Mouse (Mus musculus) right cerebral cortex, adult 18-20 months (tissue): ENCODE measurements around the gene Trmt1.
A peak's percentile ranks its signal among the peaks of the same experiment; 100 is the strongest.

Experiments
- DNase-seq: peaks from one replicate; pipeline ENCODE4 v3.0.0; 2022; ENCODE audit warnings: mixed read lengths

Trmt1 gene

DNA sequence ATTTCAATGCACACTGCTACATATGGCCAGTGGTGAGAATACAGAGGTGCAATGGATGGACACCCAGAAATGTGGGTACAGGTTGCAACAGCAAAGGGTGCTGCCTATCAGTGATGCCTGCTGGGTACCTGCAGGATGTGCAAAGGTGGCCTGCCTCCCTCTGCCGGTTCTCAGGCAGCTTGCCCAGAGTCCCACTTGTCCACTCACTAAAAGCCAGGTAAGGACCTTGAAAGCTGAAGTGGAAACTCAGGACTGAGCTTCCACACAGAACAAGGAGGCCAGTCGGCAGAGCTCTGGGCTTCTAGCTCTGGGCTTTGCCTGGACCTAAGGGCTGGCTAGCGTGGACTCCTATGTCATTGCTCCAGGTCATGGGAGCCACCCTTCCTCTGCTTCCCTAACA is 25.2 kb downstream of the Trmt1 start:
- DNase-seq: no peak

DNA sequence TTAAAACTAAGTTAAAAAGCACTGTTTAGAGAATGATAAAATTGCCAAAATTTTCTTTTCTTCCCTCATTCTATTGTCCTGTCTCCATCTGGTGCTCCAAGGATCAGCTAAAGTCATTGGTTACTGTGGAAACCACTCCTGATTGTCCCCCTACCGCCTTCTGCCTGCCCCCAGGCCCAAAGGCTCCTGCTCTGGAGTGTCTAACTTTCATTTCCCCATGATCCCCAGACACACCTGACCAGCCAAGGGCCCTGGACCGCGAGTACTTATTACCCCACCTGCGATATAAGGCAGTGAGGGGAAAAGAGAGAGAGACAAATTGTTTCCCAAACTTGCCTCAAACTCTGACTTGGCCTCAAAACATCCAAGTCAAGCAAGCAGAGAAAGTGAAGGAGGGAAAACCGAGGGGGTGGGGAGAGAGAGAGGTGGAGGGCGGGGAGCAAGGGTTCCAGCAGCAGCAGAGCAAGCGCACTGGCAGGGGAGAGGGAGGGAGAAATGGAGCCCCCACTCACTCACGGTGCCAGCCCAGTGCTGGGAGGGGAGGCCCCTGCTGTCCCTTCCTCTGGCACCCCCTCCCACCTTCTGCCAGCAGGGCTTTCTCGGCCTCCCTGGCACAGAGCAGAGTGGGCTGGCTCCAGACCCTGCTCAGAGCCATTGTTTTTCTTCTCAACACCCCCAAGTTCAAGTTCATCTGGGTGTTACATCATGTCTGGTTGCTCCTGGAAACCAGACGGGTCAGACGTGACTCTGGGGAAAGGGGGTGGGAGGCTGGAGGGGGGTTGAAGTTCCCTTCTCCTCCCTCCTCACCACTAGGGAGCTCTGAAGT is 26.0 kb downstream of the Trmt1 start:
- DNase-seq: no peak

DNA sequence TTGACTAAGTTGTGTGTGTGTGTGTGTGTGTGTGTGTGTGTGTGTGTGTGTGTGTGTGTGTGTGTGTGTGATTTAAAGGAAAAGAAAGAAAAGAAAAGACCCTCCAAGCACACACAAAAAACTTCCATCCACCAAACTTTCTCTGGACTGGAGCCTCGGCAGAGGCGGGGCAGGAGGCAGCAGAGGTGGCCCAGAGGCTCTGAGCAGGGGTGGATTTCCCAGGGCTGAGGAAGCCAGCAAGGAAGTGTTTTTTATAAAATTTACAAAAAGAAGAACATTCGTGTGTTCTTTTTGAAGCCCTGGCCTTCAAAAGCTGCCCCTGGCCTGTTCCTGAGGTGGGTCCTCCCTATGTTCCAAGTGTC is 26.6 kb downstream of the Trmt1 start:
- no peak for DNase-seq

GRCm38 (mm10) chr8:84713381-84713780 is 27.3 kb downstream of the Trmt1 start:
- no peak for DNase-seq

DNA sequence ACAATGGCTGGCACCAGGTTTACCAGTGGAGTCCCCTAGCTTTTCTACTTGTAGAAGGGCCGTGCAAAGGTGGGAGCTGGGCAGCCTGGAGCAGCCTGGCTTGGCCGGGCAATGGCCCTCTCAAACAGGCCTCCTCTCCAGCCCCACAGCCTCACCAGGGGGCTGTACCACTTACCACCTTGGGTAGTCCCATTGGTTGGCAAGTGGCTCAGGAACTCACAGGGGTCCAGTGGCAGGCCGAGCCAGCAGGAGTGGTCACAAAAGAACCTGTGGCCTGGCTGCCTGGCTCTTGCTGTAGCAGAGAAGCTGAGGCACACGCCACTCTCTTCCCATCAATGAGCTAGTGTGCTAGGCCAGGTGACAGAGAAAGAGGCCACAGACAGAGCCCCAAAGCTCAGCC is 28.1 kb downstream of the Trmt1 start:
- no peak for DNase-seq

- DNase-seq: no peak
Measured at GRCm38 (mm10) chr8:84715893-84716468, 29.9 kb downstream of the Trmt1 start.

GRCm38 (mm10) chr8:84716790-84717189 is 30.7 kb downstream of the Trmt1 start:
- DNase-seq: no peak

- DNase-seq: no peak
Measured at GRCm38 (mm10) chr8:84718476-84718875, 32.4 kb downstream of the Trmt1 start.

DNA sequence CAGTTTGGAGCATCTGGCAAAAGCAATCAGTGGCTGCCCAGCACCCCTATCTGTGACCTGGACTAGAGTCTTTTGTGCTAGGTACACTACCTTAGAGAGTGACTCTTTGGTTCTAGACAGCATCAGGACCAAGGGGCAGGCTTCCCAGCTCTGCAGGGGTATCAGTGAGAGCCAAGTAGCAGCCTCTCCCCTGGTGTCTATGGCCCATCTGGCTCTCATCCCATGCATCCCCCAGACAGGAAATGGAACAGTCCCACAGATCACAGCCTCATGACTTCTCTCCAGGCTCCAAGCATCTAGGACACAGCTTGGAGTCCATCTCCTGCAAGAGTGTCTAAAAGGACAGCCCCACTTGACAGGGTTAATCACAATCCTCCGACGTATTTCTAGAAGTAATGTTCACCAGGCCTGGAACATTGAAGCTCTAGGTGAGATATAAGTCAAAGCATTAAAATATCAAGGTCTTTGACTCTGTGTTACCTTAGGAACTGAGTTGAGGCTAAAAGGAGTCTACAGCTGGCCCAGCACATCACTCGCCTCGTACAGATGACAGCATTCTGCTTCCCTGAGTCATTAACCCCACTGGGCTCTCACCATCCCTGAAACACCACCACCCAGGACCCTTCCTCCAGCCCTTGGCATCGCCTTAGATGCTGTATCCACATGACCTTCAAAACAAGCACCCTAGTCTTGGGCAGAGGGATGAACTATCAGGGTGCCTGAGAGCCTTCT is 33.0 kb downstream of the Trmt1 start:
- no peak for DNase-seq

- DNase-seq: no peak
Measured at GRCm38 (mm10) chr8:84722530-84722849, 36.4 kb downstream of the Trmt1 start.

DNA sequence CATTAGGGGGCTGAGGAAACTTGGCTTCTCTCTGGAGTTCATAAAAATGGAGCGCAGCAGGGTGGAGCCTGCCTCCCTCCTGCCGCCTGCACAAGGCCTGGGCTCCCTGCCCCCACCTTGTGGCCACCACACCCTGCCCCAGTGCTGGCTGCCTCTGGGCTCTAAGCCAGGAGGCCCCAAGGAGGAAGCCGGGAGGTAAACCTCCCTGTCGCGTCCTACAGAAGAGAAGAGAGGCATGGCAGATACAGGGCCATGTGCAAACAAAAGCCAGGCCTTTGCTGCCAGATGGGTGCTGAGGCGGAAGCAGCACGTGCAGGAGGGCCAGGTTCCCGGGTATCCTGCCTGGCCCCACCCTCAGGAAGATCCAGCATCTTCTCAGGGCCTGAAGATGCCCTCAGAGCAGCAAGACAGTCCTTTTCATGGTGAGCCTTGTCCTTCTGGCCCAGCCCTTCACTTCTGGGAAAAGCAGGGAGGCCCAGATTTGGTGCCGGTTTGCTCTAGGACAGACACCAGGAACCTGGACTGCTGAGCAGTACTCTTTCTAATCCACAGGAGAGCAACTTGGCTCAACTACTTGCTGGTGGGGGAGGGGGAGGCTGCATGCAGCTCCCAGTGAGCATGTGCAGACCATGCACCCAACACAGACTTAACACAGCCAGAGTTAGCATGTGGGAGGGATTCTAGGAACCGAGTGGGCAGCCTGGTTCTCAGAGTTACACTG is 36.9 kb downstream of the Trmt1 start, which contains the start of gene G430095P16Rik:
Gene G430095P16Rik, plus strand, starts transcription at position 158 of the 721 bp plus-strand sequence.
- DNase-seq: peak; percentile 75

DNA sequence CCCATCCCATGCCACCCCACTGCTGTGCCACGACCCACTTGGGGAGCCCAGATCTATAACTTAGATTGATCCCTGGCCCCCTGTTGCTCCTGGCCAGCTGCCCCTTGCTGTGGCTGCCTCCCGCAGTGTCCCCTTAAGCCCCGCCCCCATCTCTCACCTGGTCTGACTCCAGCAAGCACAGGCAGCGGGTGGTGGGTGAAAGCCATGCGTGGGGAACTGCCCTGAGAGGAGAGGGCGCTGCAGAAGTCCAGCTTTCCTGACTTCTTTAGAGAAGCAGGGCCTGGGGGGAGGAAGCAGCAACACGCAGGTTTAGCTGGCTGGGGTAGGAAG is 37.4 kb downstream of the Trmt1 start:
- DNase-seq: no peak

- DNase-seq: no peak
Measured at GRCm38 (mm10) chr8:84724683-84725082, 38.6 kb downstream of the Trmt1 start.

- DNase-seq: no peak
Measured at GRCm38 (mm10) chr8:84725246-84725940, 39.3 kb downstream of the Trmt1 start.

DNA sequence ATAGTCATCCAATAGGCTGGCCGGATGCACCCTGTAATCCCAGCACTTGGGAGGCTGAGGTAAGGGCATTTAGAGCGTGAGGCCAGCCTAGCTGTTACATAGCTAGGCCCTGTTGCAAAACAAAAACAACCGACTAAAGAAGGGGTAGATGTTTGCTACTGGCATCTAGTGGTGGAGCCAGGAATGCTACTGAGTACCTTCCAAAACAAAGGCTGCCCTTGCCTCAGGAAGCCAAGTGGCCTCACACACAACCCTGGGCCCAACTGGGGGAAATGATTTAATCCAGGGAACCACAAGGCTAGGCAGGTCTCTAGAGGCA is 39.8 kb downstream of the Trmt1 start:
- no peak for DNase-seq

- DNase-seq: no peak
Measured at GRCm38 (mm10) chr8:84728474-84728873, 42.4 kb downstream of the Trmt1 start.

- no peak for DNase-seq
Measured at GRCm38 (mm10) chr8:84729921-84730362, 43.8 kb downstream of the Trmt1 start.

DNA sequence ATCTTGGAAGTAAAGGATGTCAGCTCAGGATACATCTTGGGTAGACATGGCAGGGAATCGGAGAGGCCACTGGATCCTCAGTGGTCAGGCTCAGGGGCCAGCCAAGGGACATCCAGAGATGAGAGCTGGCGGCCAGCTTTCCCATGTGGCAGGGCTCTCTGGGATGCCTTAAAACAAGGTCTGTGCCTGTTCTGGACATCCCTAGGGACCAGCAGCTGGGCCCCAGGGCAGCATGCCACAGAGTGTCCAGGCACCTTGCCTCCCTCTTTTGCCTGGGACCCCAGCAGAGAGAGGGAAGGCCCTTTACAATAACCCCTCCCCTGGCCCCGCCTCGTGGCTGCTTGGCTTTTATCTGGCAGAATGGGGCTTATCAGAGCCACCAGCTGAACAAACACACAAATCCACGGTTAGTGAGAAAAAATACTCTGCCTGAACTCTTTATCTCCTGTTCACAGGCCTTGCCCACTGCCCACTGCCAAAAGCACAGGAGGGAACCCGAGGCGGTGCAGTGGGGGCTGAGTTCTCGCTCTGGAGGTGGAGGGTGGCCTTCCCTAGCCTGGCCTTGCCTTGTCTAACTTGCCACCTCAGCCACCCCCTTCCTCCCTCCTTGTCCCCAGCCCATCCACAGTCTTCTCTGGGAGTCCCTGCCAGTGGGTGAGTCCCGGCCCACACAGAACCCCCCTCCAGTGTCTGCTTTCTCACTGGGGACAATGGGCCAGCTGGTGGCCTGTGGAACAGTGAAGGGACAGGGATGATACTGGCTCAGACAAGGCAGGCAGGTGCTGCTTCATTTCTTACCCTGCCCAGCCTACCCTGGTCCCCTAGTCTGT is 44.6 kb downstream of the Trmt1 start:
- no peak for DNase-seq

- DNase-seq: no peak
Measured at GRCm38 (mm10) chr8:84731371-84732177, 45.5 kb downstream of the Trmt1 start.

DNA sequence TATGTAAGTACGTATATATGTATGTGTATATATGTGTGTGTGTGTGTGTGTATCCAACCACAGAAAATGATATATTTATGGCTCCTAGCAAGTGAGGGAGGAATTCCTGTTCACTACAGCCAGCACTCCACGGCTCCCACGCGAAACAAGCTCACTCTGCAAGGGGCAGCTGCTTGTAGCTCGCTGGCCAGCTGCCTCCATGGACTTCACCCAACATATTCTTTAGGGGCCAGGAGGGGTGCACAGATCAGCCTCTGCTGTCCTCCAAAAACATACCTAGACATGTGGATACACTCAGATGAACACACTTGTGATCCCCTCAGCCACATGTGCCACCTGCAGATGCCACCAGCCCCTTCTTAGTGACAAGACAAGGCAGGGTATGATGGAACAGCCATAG is 46.4 kb downstream of the Trmt1 start:
- DNase-seq: peak; percentile 66

DNA sequence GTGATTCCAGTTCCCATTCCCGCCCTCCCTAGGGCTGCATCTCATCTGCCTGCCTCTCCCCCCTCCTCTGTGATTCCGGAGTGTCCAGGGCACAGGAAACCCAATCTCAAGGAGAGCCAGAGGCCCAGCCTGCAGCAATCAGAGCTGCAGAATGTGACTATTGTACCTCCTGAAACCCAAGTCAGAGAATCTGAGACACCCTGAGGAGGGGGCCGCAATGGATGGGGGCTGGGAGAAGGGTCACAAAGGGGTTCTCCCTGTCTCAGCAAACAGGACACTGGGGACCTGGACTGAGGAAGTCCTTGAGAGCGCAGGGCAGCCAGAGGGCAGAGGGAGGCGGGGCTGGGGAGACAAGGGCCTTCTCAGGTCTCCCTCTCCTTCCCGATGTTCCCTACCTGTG is 46.9 kb downstream of the Trmt1 start:
- DNase-seq: no peak
